8 mouse cellular contexts compared by ENCODE assay signal in the genomic region with DNA sequence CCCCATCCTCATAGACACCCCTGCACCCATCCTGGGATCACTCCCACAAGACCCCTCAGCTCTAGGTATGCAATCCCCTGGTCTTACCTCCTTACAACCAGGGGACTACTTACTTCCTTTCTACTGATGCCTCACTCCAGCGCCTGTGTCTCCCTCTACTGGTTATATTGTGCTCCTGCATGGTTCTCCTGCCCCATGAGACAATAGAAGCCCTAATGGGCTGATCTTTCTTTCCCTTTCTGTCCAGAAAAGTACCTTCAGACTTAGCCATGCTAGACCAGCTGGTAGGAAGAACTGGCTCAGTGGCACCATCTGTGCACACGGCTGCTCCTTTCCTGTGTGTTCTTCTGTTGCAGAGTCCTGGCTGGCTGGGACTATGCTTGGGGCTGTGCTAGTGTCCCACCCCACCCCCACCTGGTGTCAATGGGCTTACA. TPM values are rescaled to one million over a fixed set of nuclear protein-coding genes. Genes with fewer than 3 reads are reported as not detected.
DNase-seq lines count a peak whose midpoint lies in the region; ATAC-seq lines count a peak whose summit lies in the region.

No protein-coding gene starts in this region.

- peaks cover 3% of the 10 kb centered on the region; the same call in 1 of the 2 replicates for H3K9me3 ChIP-seq in heart, embryonic 12.5 days (replicated peaks)
- H3K9me3 ChIP-seq in heart, embryonic 10.5 days, result no peaks in the 10 kb centered on the region
- no peaks in the 10 kb centered on the region for H3K9me3 ChIP-seq in forebrain, embryonic 16.5 days (ENCODE audit: control insufficient read depth, low read length)

- WGBS in heart, embryonic 12.5 days, result 18% methylated on average over 2 of the region's 2 CpGs
- WGBS in heart, embryonic 10.5 days, result 22% methylated on average over 2 of the region's 2 CpGs
- WGBS in forebrain, embryonic 16.5 days, result 19% methylated on average over 2 of the region's 2 CpGs

- peaks cover 10% of the 10 kb centered on the region for H3K36me3 ChIP-seq in heart, embryonic 12.5 days
- H3K36me3 ChIP-seq in heart, embryonic 10.5 days, result no peaks in the 10 kb centered on the region; the same call in 1 of the 2 replicates
- no peaks in the 10 kb centered on the region for H3K36me3 ChIP-seq in forebrain, embryonic 16.5 days (ENCODE audit: control insufficient read depth, insufficient read depth)

- H3K4me2 ChIP-seq in heart, embryonic 12.5 days, result no peak overlapping the region
- no peak overlapping the region for H3K4me2 ChIP-seq in forebrain, embryonic 16.5 days (ENCODE audit: low read length)

- no peak overlapping the region for H3K9ac ChIP-seq in heart, embryonic 12.5 days
- H3K9ac ChIP-seq in forebrain, embryonic 16.5 days (replicated peaks; ENCODE audit: low read depth, low read length), result no peak overlapping the region

- H3K4me3 ChIP-seq in heart, embryonic 12.5 days, result no peak overlapping the region
- H3K4me3 ChIP-seq in heart, embryonic 10.5 days, result no peak overlapping the region
- no peak overlapping the region for H3K4me3 ChIP-seq in forebrain, embryonic 16.5 days (replicated peaks; ENCODE audit: low read length)

- no peak for DNase-seq in heart, embryonic 10.5 days (ENCODE audit: low spot score)
- DNase-seq in B cell, adult 2 months, result peak; percentile 70 to 71
- DNase-seq in R1 (ENCODE audit: low read depth, low spot score), result peak; percentile 74
- DNase-seq in layer of hippocampus, postnatal 36 days, result peak; percentile 57 to 64
- DNase-seq in natural killer cell, adult 2 months (ENCODE audit: low spot score in 2 of 2), result peak; percentile 51 to 56
- no peak for DNase-seq in urinary bladder, adult 2 months (ENCODE audit: low spot score)

- H3K27me3 ChIP-seq in heart, embryonic 12.5 days (replicated peaks), result no peaks in the 10 kb centered on the region
- no peaks in the 10 kb centered on the region for H3K27me3 ChIP-seq in heart, embryonic 10.5 days (ENCODE audit: insufficient read depth, poor library complexity, severe bottlenecking)
- H3K27me3 ChIP-seq in forebrain, embryonic 16.5 days (replicated peaks; ENCODE audit: control insufficient read depth, insufficient read depth, low read length), result no peaks in the 10 kb centered on the region

- H3K27ac ChIP-seq in heart, embryonic 12.5 days (ENCODE audit: poor library complexity, severe bottlenecking), result no peak overlapping the region
- no peak overlapping the region for H3K27ac ChIP-seq in heart, embryonic 10.5 days
- no peak overlapping the region for H3K27ac ChIP-seq in forebrain, embryonic 16.5 days (ENCODE audit: low read length)

- peak; percentile 56; the same call in 1 of the 2 replicates for ATAC-seq in heart, embryonic 12.5 days (ENCODE audit: insufficient number of reproducible peaks, low FRiP score)
- ATAC-seq in forebrain, embryonic 16.5 days, result peak; percentile 76

- H3K4me1 ChIP-seq in heart, embryonic 12.5 days (replicated peaks), result peaks cover 14% of the 10 kb centered on the region
- H3K4me1 ChIP-seq in heart, embryonic 10.5 days, result peaks cover 6% of the 10 kb centered on the region; the same call in 1 of the 2 replicates
- peaks cover 8% of the 10 kb centered on the region for H3K4me1 ChIP-seq in forebrain, embryonic 16.5 days (replicated peaks; ENCODE audit: control insufficient read depth, insufficient read depth, low read length)

RNA-seq across cellular contexts. Expression of a gene that starts 22.8 kb away (rescaled TPM):
- 59.7 and 65.2 TPM in 2 replicates for polyA plus RNA-seq in heart, embryonic 12.5 days (2016; fragmentation: Nextera tagmentation; extraction: Ambion mirVana)
- polyA plus RNA-seq in heart, embryonic 10.5 days (2016; fragmentation: Nextera tagmentation; extraction: Ambion mirVana), result 56.7 and 61.7 TPM in 2 replicates
- polyA plus RNA-seq in forebrain, embryonic 16.5 days (2015; fragmentation: Nextera tagmentation; extraction: Ambion mirVana), result 18.5 and 20.6 TPM in 2 replicates
- total RNA-seq in layer of hippocampus, postnatal 36 days (2021), result 1 to 10 TPM; 4.4 to 5.4 TPM
- 19.3 and 23.7 TPM in 2 replicates for polyA plus RNA-seq in urinary bladder, adult 2 months (2012; rRNA removed)

RNA-seq across cellular contexts. Expression of a gene that starts 49.5 kb away (rescaled TPM):
- polyA plus RNA-seq in heart, embryonic 12.5 days (2016; fragmentation: Nextera tagmentation; extraction: Ambion mirVana), result 14.1 and 14.9 TPM in 2 replicates
- 14.9 and 16.5 TPM in 2 replicates for polyA plus RNA-seq in heart, embryonic 10.5 days (2016; fragmentation: Nextera tagmentation; extraction: Ambion mirVana)
- polyA plus RNA-seq in forebrain, embryonic 16.5 days (2015; fragmentation: Nextera tagmentation; extraction: Ambion mirVana), result 16.5 and 17.7 TPM in 2 replicates
- total RNA-seq in layer of hippocampus, postnatal 36 days (2021), result 10 to 100 TPM; 14.6 to 21.0 TPM
- 18.0 and 18.4 TPM in 2 replicates for polyA plus RNA-seq in urinary bladder, adult 2 months (2012; rRNA removed)

Comparison
In these comparisons a context has a peak if more than half of its experiments do, and no peak if none do; other contexts are left out.
1. DNase-seq: peak in B cell, adult 2 months (2 of 2), R1 (single experiment), layer of hippocampus, postnatal 36 days (2 of 2) and natural killer cell, adult 2 months (2 of 2); none in heart, embryonic 10.5 days (single experiment) and urinary bladder, adult 2 months (single experiment).